Mouse (Mus musculus) limb, embryonic 14.5 days (tissue): ENCODE results near the gene Mrgbp. TPM values are rescaled to one million over a fixed set of nuclear protein-coding genes. Genes with fewer than 3 reads are reported as not detected.

Experiments used
- ATAC-seq: fragments of 200-750 bp; cut with Nextera tagmentation; 2 replicates; pipeline ENCODE4 v1.8.0; 2017; ENCODE audit warnings: low read depth, moderate number of reproducible peaks, moderate TSS enrichment; ENCODE audit not compliant: low FRiP score
- DNase-seq: peaks from one replicate; pipeline ENCODE4 v3.0.0-alpha.2; 2015; ENCODE audit warnings: low spot score
- H3K27ac ChIP-seq: fragments of 300-500 bp; sonication (generic); replicated peaks from 2 replicates; pipeline ENCODE4 v1.5.1; 2014; ENCODE audit warnings: low read depth, mild to moderate bottlenecking, low read length, moderate library complexity, mixed read lengths
- H3K27me3 ChIP-seq: fragments of 300-500 bp; sonication (generic); 2 replicates; pipeline ENCODE4 v1.6.1; 2014; ENCODE audit warnings: low read length, mixed read lengths; ENCODE audit not compliant: control insufficient read depth, insufficient read depth
- H3K36me3 ChIP-seq: fragments of 300-500 bp; sonication (generic); 2 replicates; pipeline ENCODE4 v1.6.1; 2014; ENCODE audit warnings: mild to moderate bottlenecking, low read length, moderate library complexity, mixed read lengths; ENCODE audit not compliant: control insufficient read depth, insufficient read depth
- H3K4me1 ChIP-seq: fragments of 300-500 bp; sonication (generic); 2 replicates; pipeline ENCODE4 v1.6.1; 2014; ENCODE audit warnings: antibody characterized with exemption, low read length, mixed read lengths; ENCODE audit not compliant: control insufficient read depth, insufficient read depth
- H3K4me2 ChIP-seq: fragments of 300-500 bp; sonication (generic); replicated peaks from 2 replicates; pipeline ENCODE4 v1.6.1; 2014; ENCODE audit warnings: low read depth, mild to moderate bottlenecking, low read length, moderate library complexity; ENCODE audit not compliant: severe bottlenecking
- H3K4me3 ChIP-seq: fragments of 300-500 bp; sonication (generic); replicated peaks from 2 replicates; pipeline ENCODE4 v1.5.1; 2014; ENCODE audit warnings: low read length
- H3K9ac ChIP-seq: fragments of 300-500 bp; sonication (generic); 2 replicates; pipeline ENCODE4 v1.6.1; 2014; ENCODE audit warnings: mild to moderate bottlenecking, low read depth, low read length, moderate library complexity; ENCODE audit not compliant: severe bottlenecking
- H3K9me3 ChIP-seq: fragments of 300-500 bp; sonication (generic); 2 replicates; pipeline ENCODE4 v1.6.1; 2016; ENCODE audit warnings: low read length; ENCODE audit not compliant: control insufficient read depth
- POLR2A ChIP-seq: fragments of 200-500 bp; IDR thresholded peaks from 2 replicates; pipeline ENCODE4 v1.8.0; 2012; ENCODE audit warnings: inconsistent platforms, mild to moderate bottlenecking, moderate library complexity, borderline replicate concordance; ENCODE audit not compliant: insufficient read depth, insufficient read length; ENCODE audit errors: extremely low read depth
- whole genome bisulfite sequencing: fragments of 180-500 bp; shearing (Covaris S2); extraction: QIAGEN DNeasy Blood & Tissue Kit; methylation state at CpG from one replicate; pipeline ENCODE4 v1.1.7; 2014; 5-methylcytosine and 5-hydroxymethylcytosine counted together
- polyA plus RNA-seq, 2 experiments: library from polyadenylated mRNA; depleted of rRNA in 1 of 2; stranded (reverse) in 1 of 2; unstranded in 1 of 2; fragments of >200 nt; fragmentation: Nextera tagmentation in 1 of 2; extraction: Ambion mirVana in 1 of 2; gene quantifications; 2 replicates each; pipeline versions ENCODE4 v1.2.1 to v1.2.3; 2012 to 2014

Gene Mrgbp
- polyA plus RNA-seq, 2 experiments: 30.5 to 46.6 TPM

GRCm38 (mm10) chr2:180560245-180560644 is 20.9 kb upstream of the Mrgbp start:
- Histone ChIP-seq H3K27me3 (no peaks in the 10 kb centered on the region), H3K4me3 (no peak overlapping the region), H3K9ac (no peak overlapping the region), H3K4me2 (no peak overlapping the region), H3K36me3 (no peaks in the 10 kb centered on the region), H3K27ac (no peak overlapping the region), H3K9me3 (no peaks in the 10 kb centered on the region), H3K4me1 (no peaks in the 10 kb centered on the region)
- no peak for ATAC-seq
- no peak for TF ChIP-seq POLR2A
- 54% methylated on average over 5 of the region's 5 CpGs for whole genome bisulfite sequencing
- no peak for DNase-seq

- H3K36me3 ChIP-seq: no peaks in the 10 kb centered on the region
- H3K4me3 ChIP-seq: no peak overlapping the region
- H3K9me3 ChIP-seq: no peaks in the 10 kb centered on the region
- no peak for ATAC-seq
- no peak overlapping the region for H3K27ac ChIP-seq
- H3K27me3 ChIP-seq: no peaks in the 10 kb centered on the region
- peak; percentile 4 for DNase-seq
- no peak overlapping the region for H3K4me2 ChIP-seq
- no peak overlapping the region for H3K9ac ChIP-seq
- TF ChIP-seq POLR2A: no peak
- WGBS: 46% methylated on average over 5 of the region's 5 CpGs
- no peaks in the 10 kb centered on the region for H3K4me1 ChIP-seq
Measured at GRCm38 (mm10) chr2:180562146-180562545, 19.0 kb upstream of the Mrgbp start.

DNA sequence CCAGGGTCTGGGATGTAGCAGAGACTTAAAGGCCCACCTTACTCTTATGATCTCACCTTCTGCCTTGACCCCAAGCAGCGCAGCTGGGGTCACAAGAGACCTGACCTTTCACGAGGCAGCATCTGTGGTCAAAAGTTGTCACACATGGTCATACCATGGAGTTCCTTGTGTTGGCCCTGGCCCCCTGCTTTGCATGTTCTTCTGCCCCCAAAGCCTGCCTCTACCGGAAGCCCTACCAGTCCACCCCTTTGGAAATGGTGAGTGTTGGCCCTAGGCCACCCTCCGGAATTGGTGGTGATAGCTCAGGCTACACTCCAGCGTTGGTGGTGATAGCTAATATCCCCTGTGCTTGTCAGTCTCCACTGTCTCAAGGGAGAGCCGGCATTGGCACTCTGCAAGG is 17.8 kb upstream of the Mrgbp start:
- Histone ChIP-seq H3K9me3 (no peaks in the 10 kb centered on the region), H3K9ac (no peak overlapping the region), H3K36me3 (no peaks in the 10 kb centered on the region), H3K4me2 (no peak overlapping the region), H3K4me3 (no peak overlapping the region), H3K4me1 (no peaks in the 10 kb centered on the region), H3K27me3 (no peaks in the 10 kb centered on the region), H3K27ac (no peak overlapping the region)
- DNase-seq: no peak
- WGBS: 53% methylated on average over 6 of the region's 6 CpGs
- TF ChIP-seq POLR2A: no peak
- no peak for ATAC-seq

GRCm38 (mm10) chr2:180563841-180564240 is 17.3 kb upstream of the Mrgbp start:
- WGBS: 33% methylated on average over 5 of the region's 5 CpGs
- Histone ChIP-seq H3K9ac (no peak overlapping the region), H3K4me1 (peaks cover 4% of the 10 kb centered on the region), H3K36me3 (no peaks in the 10 kb centered on the region), H3K27ac (no peak overlapping the region), H3K9me3 (no peaks in the 10 kb centered on the region), H3K4me2 (no peak overlapping the region), H3K4me3 (no peak overlapping the region), H3K27me3 (no peaks in the 10 kb centered on the region)
- no peak for DNase-seq
- no peak for TF ChIP-seq POLR2A
- ATAC-seq: no peak

DNA sequence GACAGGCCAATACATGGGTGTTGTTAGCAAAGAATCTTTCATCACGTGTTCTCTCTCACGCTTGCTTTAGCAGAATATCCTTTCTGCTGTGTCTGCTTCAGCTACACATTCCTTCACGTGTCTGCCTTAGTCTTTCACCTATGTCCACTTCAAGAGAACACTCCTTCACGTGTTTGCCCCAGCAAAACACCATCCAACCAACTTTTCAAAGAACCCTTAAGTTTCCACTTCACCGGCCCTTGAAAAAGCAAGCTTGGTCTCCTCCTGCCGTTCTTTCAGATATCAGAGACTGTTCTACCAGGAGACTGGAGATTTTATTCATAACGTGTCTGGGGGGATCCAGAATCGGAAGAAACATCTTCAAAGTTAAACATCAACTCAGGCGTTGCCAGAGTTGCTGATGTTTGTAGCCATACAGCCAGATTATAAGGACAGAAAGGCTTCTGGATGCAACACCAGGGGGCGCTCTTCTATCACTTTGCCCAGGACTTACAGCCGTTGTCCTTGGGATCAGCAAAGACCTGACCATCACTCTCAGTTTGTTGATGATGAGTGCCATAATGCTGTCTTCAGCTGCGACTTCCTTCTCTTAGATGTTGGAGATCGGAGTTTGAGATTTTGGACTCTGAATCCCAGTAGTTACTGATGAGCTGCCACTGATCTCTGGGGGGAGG is 14.7 kb upstream of the Mrgbp start:
- H3K27me3 ChIP-seq: no peaks in the 10 kb centered on the region
- DNase-seq (peak; percentile 59), ATAC-seq (no peak)
- 40% methylated on average over 13 of the region's 13 CpGs for WGBS
- H3K27ac ChIP-seq: no peak overlapping the region
- H3K36me3 ChIP-seq: no peaks in the 10 kb centered on the region
- no peak overlapping the region for H3K9ac ChIP-seq
- peaks cover 15% of the 10 kb centered on the region for H3K4me1 ChIP-seq
- no peak overlapping the region for H3K4me2 ChIP-seq
- H3K9me3 ChIP-seq: no peaks in the 10 kb centered on the region
- no peak overlapping the region for H3K4me3 ChIP-seq
- no peak for TF ChIP-seq POLR2A
